Mouse (Mus musculus) cerebellum, adult 8-10 months (tissue): ENCODE data around the gene Olfr1152.

ENCODE experiments used
- DNase-seq: peaks from one replicate; pipeline ENCODE4 v3.0.0; 2022

Olfr1152 gene

GRCm38 (mm10) chr2:87866192-87866591, at the start of gene Olfr1152:
Olfr1152 (plus strand) TSS chr2:87866492.
- no peak for DNase-seq

GRCm38 (mm10) chr2:87830233-87830632, 36.1 kb upstream of the Olfr1152 start, which contains the start of gene Olfr1148:
Olfr1148 (plus strand) TSS chr2:87830533.
- no peak for DNase-seq

DNA sequence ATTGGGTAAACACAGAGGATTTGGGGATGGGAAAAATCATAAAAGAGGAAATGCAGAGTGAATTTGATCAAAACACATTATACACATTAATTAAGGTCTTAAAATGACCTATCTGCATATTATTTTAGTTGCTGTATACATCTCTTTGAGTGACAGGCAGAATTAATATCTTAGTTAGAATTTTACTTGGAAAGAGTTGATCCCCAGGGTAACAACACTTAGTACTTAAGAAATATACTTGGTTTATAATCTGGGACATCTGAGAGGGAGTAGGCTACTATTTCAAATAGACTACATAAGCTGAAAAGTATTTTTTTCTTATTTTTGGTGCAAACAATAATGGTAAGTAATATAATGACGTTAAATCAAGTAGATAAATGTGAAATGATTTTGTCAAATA, 22.6 kb upstream of the Olfr1152 start, which contains the start of gene Olfr1150-ps1:
TSS of gene Olfr1150-ps1 (plus strand) at position 301 of the 400 bp plus-strand sequence.
- DNase-seq: no peak

GRCm38 (mm10) chr2:87855562-87855961, 10.7 kb upstream of the Olfr1152 start, which contains the start of gene Olfr1151:
Olfr1151 (plus strand) TSS chr2:87855862.
- no peak for DNase-seq

GRCm38 (mm10) chr2:87894662-87895061, 28.4 kb downstream of the Olfr1152 start, which contains the start of gene Olfr1153:
Olfr1153 (plus strand) TSS chr2:87894962.
- DNase-seq: no peak

DNA sequence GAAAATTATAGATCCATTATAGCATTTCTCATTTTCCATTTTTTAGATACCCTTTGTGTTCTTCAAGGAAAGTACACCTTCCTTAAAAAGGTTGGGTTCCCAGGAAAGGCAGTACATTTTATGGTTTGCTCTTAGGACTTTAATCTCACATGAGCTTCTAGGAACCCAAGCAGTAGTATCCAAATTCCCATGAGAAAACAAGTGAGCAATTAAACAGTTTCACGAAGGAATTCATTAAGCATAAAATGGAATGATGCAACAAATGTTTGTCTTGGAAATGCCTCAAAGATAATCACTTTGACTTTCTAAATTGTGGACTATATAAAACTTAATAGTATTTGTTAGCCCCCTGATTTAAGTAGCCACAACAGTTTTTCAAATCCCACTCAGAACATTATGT, 38.8 kb downstream of the Olfr1152 start, which contains the start of gene Olfr1154:
TSS of gene Olfr1154 (minus strand) at position 101 of the 400 bp plus-strand sequence.
- DNase-seq: no peak
